Mouse (Mus musculus): Measurements from ENCODE around the gene Ldhb. TPM values are rescaled to one million over a fixed set of nuclear protein-coding genes. Genes with fewer than 3 reads are reported as not detected.

Gene Ldhb
- total and polyA plus RNA-seq, 3 experiments = not detected

GRCm38 (mm10) chr6:142462194-142462593 lies 45.6 kb downstream of the Ldhb start:
- Histone ChIP-seq H3K36me3 (replicated peaks) (no peaks in the 10 kb centered on the region), H3K9me3 (replicated peaks) (no peaks in the 10 kb centered on the region), H3K4me3 (ENCODE audit: low read depth, low read length) (no peak overlapping the region), H3K4me1 (ENCODE audit: insufficient read depth, low read depth, low read length) (no peaks in the 10 kb centered on the region), H3K27me3 (ENCODE audit: insufficient read depth, low read length) (peaks cover 2% of the 10 kb centered on the region; the same call in 1 of the 2 replicates)
- ATAC-seq (ENCODE audit: extremely low read depth, insufficient number of reproducible peaks, low FRiP score, poor library complexity, severe bottlenecking) = no peak
- no peak for DNase-seq (ENCODE audit: low spot score)
- TF ChIP-seq CTCF (IDR thresholded peaks at IDR 0.05; ENCODE audit: low read depth, low read length) (no peak), TAL1 (conservative IDR thresholded peaks at IDR 0.05; ENCODE audit: low read depth, low read length) (no peak), GATA2 (IDR thresholded peaks at IDR 0.05; ENCODE audit: borderline replicate concordance, low read depth, low read length) (no peak), GATA1 (IDR thresholded peaks at IDR 0.05; ENCODE audit: borderline replicate concordance, low read length) (no peak), POLR2AphosphoS5 (IDR thresholded peaks at IDR 0.05; ENCODE audit: insufficient replicate concordance, low read depth, low read length) (no peak)

DNA sequence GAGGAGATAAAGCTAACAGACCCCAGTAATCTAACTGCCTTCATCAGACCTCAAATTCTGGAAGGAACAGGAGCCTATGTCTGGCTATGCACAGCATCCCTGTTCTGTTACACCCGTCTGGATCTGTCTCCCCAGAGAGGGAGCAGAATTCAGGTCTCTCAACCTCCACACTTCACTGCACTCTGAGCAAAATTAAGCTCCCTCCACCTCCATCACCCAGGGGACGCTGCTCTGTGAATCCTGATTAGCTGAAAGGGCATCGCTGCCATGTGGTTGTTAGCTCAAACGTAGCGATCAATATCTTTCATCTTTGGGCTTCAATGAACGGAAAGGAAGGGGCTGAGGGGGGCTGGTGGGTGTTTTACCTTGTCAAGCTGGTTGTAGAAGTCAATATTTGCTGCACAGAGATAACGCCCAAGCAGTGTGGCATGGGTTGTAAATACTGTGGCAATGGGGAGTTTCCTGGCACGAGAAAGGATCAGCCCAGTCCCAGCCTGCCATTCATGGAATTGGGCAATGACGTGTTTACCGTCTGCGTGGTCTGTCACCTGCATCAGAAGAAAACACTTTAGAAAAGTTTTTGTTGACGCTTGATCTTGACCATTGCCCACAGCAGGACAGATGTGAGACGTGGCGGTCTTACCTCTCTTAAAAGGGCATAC lies 48.6 kb downstream of the Ldhb start:
- Histone ChIP-seq H3K27me3 (ENCODE audit: insufficient read depth, low read length) (peaks cover 4% of the 10 kb centered on the region; the same call in 1 of the 2 replicates), H3K4me1 (ENCODE audit: insufficient read depth, low read depth, low read length) (no peaks in the 10 kb centered on the region), H3K36me3 (replicated peaks) (no peaks in the 10 kb centered on the region), H3K4me3 (ENCODE audit: low read depth, low read length) (no peak overlapping the region), H3K9me3 (replicated peaks) (no peaks in the 10 kb centered on the region)
- DNase-seq (ENCODE audit: low spot score) (no peak), ATAC-seq (ENCODE audit: extremely low read depth, insufficient number of reproducible peaks, low FRiP score, poor library complexity, severe bottlenecking) (no peak)
- no peak for TF ChIP-seq GATA2 (IDR thresholded peaks at IDR 0.05; ENCODE audit: borderline replicate concordance, low read depth, low read length)

- no peak overlapping the region for H3K4me3 ChIP-seq (ENCODE audit: low read depth, low read length)
- peaks cover 4% of the 10 kb centered on the region; the same call in 1 of the 2 replicates for H3K27me3 ChIP-seq (ENCODE audit: insufficient read depth, low read length)
- H3K9me3 ChIP-seq (replicated peaks) = no peaks in the 10 kb centered on the region
- DNase-seq (ENCODE audit: low spot score) = no peak
- no peaks in the 10 kb centered on the region for H3K36me3 ChIP-seq (replicated peaks)
- no peaks in the 10 kb centered on the region for H3K4me1 ChIP-seq (ENCODE audit: insufficient read depth, low read depth, low read length)
- TF ChIP-seq GATA2 (IDR thresholded peaks at IDR 0.05; ENCODE audit: borderline replicate concordance, low read depth, low read length) (no peak), TAL1 (conservative IDR thresholded peaks at IDR 0.05; ENCODE audit: low read depth, low read length) (no peak), POLR2AphosphoS5 (IDR thresholded peaks at IDR 0.05; ENCODE audit: insufficient replicate concordance, low read depth, low read length) (no peak), CTCF (IDR thresholded peaks at IDR 0.05; ENCODE audit: low read depth, low read length) (no peak), GATA1 (IDR thresholded peaks at IDR 0.05; ENCODE audit: borderline replicate concordance, low read length) (no peak)
- ATAC-seq (ENCODE audit: extremely low read depth, insufficient number of reproducible peaks, low FRiP score, poor library complexity, severe bottlenecking) = no peak
Measured at GRCm38 (mm10) chr6:142458010-142458409, 49.7 kb downstream of the Ldhb start.

DNA sequence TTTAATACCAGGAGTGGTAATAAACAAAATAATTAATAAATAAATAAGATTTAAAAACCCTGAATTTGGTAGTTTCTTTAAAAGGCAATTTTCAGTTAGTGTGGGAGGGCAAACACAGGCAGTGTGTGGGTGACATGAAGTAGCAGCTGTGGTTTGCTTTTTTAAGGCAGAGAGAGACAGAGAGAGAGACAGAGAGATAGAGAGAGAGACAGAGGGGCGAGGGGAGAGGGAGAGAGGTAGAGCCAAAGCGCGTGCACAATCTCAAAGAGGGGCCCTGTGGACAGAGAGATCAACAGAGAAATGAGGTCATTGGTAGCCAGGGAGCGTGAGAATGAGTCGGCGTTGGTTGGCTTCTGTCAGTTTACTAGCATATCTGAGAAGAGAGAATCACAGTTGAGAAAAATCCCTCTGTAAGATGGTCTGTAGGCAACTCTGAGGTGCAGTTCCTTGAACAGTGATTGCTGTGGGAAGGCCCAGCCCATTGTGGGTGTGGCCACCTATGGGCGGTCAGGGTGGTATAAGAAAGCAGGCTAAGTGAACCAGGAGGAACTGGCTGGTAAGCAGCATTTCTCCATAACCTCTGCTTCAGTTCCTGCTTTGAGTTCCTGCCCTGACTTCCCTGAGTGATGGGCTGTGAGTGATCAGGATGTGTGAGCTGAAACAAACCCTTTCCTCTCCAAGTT lies 52.3 kb downstream of the Ldhb start:
- DNase-seq (ENCODE audit: low spot score) (no peak), ATAC-seq (ENCODE audit: extremely low read depth, insufficient number of reproducible peaks, low FRiP score, poor library complexity, severe bottlenecking) (no peak)
- Histone ChIP-seq H3K9me3 (replicated peaks) (no peaks in the 10 kb centered on the region), H3K36me3 (replicated peaks) (no peaks in the 10 kb centered on the region), H3K27me3 (ENCODE audit: insufficient read depth, low read length) (peaks cover 4% of the 10 kb centered on the region), H3K4me3 (ENCODE audit: low read depth, low read length) (no peak overlapping the region), H3K4me1 (ENCODE audit: insufficient read depth, low read depth, low read length) (no peaks in the 10 kb centered on the region)
- TF ChIP-seq GATA2 (IDR thresholded peaks at IDR 0.05; ENCODE audit: borderline replicate concordance, low read depth, low read length) (no peak), GATA1 (IDR thresholded peaks at IDR 0.05; ENCODE audit: borderline replicate concordance, low read length) (no peak), TAL1 (conservative IDR thresholded peaks at IDR 0.05; ENCODE audit: low read depth, low read length) (no peak), CTCF (IDR thresholded peaks at IDR 0.05; ENCODE audit: low read depth, low read length) (no peak), POLR2AphosphoS5 (IDR thresholded peaks at IDR 0.05; ENCODE audit: insufficient replicate concordance, low read depth, low read length) (no peak)

DNA sequence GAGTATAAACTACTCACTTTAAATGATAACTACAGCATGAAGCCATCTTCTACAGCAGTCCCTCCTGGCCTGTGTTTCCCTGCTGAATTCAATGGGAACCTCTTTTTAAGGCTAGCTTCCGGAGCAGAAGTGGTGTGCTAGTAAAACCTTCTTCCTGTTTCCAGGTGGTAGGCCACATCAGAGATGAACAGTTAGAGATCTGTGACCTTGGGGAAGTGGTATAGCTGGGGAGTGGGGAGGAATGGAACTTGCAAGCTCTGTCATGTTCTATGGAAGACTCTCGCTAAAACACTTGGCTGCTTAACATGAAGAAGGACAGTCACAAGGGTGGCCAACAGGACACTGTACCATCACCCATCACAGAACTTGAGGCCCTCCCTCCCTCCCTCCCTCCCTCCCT lies 54.4 kb downstream of the Ldhb start:
- Histone ChIP-seq H3K36me3 (replicated peaks) (no peaks in the 10 kb centered on the region), H3K27me3 (ENCODE audit: insufficient read depth, low read length) (peaks cover 3% of the 10 kb centered on the region), H3K4me3 (ENCODE audit: low read depth, low read length) (no peak overlapping the region), H3K4me1 (ENCODE audit: insufficient read depth, low read depth, low read length) (no peaks in the 10 kb centered on the region), H3K9me3 (replicated peaks) (no peaks in the 10 kb centered on the region)
- ATAC-seq (ENCODE audit: extremely low read depth, insufficient number of reproducible peaks, low FRiP score, poor library complexity, severe bottlenecking) = no peak
- no peak for DNase-seq (ENCODE audit: low spot score)
- TF ChIP-seq TAL1 (conservative IDR thresholded peaks at IDR 0.05; ENCODE audit: low read depth, low read length) = no peak
- no peak for TF ChIP-seq CTCF (IDR thresholded peaks at IDR 0.05; ENCODE audit: low read depth, low read length)
- no peak for TF ChIP-seq GATA2 (IDR thresholded peaks at IDR 0.05; ENCODE audit: borderline replicate concordance, low read depth, low read length)
- TF ChIP-seq GATA1 (IDR thresholded peaks at IDR 0.05; ENCODE audit: borderline replicate concordance, low read length) = no peak
- no peak for TF ChIP-seq POLR2AphosphoS5 (IDR thresholded peaks at IDR 0.05; ENCODE audit: insufficient replicate concordance, low read depth, low read length)

GRCm38 (mm10) chr6:142451381-142451780 lies 56.4 kb downstream of the Ldhb start:
- H3K4me1 ChIP-seq (ENCODE audit: insufficient read depth, low read depth, low read length) = no peaks in the 10 kb centered on the region
- no peak for DNase-seq (ENCODE audit: low spot score)
- H3K4me3 ChIP-seq (ENCODE audit: low read depth, low read length) = no peak overlapping the region
- TF ChIP-seq GATA2 (IDR thresholded peaks at IDR 0.05; ENCODE audit: borderline replicate concordance, low read depth, low read length) (no peak), POLR2AphosphoS5 (IDR thresholded peaks at IDR 0.05; ENCODE audit: insufficient replicate concordance, low read depth, low read length) (no peak), CTCF (IDR thresholded peaks at IDR 0.05; ENCODE audit: low read depth, low read length) (no peak), TAL1 (conservative IDR thresholded peaks at IDR 0.05; ENCODE audit: low read depth, low read length) (no peak), GATA1 (IDR thresholded peaks at IDR 0.05; ENCODE audit: borderline replicate concordance, low read length) (no peak)
- H3K27me3 ChIP-seq (ENCODE audit: insufficient read depth, low read length) = peaks cover 3% of the 10 kb centered on the region
- no peaks in the 10 kb centered on the region for H3K9me3 ChIP-seq (replicated peaks)
- no peak for ATAC-seq (ENCODE audit: extremely low read depth, insufficient number of reproducible peaks, low FRiP score, poor library complexity, severe bottlenecking)
- H3K36me3 ChIP-seq (replicated peaks) = no peaks in the 10 kb centered on the region

Other genes starting within 250 kb of the Ldhb start
- gene Iapp, start 209.5 kb downstream of the Ldhb start, total RNA-seq (2014; fragmentation: Nextera tagmentation) = not detected in 2 replicates
- not detected in 2 replicates for gene Iapp, start 209.5 kb downstream of the Ldhb start, total RNA-seq (2017)
- not detected in 2 replicates for gene Iapp, start 209.5 kb downstream of the Ldhb start, polyA plus RNA-seq (2012)
- gene Slco1a5, start 185.0 kb downstream of the Ldhb start, total RNA-seq (2014; fragmentation: Nextera tagmentation) = not detected in 2 replicates
- 0.05 TPM in 1 of 2 replicates, not detected in the other for gene Slco1a5, start 185.0 kb downstream of the Ldhb start, total RNA-seq (2017)
- gene Slco1a5, start 185.0 kb downstream of the Ldhb start, polyA plus RNA-seq (2012) = not detected in 2 replicates
- gene Pyroxd1, start 162.3 kb downstream of the Ldhb start, total RNA-seq (2014; fragmentation: Nextera tagmentation) = 10.9 and 14.9 TPM in 2 replicates
- 18.2 and 18.8 TPM in 2 replicates for gene Pyroxd1, start 162.3 kb downstream of the Ldhb start, total RNA-seq (2017)
- gene Pyroxd1, start 162.3 kb downstream of the Ldhb start, polyA plus RNA-seq (2012) = 2.0 and 2.3 TPM in 2 replicates
- gene Recql, start 120.9 kb downstream of the Ldhb start, total RNA-seq (2014; fragmentation: Nextera tagmentation) = 52.1 and 81.1 TPM in 2 replicates
- 49.5 and 50.5 TPM in 2 replicates for gene Recql, start 120.9 kb downstream of the Ldhb start, total RNA-seq (2017)
- 1.2 and 1.5 TPM in 2 replicates for gene Recql, start 120.9 kb downstream of the Ldhb start, polyA plus RNA-seq (2012)
- gene Golt1b, start 120.7 kb downstream of the Ldhb start, total RNA-seq (2014; fragmentation: Nextera tagmentation) = 31.2 and 33.6 TPM in 2 replicates
- 45.9 and 51.2 TPM in 2 replicates for gene Golt1b, start 120.7 kb downstream of the Ldhb start, total RNA-seq (2017)
- 13.1 and 15.7 TPM in 2 replicates for gene Golt1b, start 120.7 kb downstream of the Ldhb start, polyA plus RNA-seq (2012)
- gene Spx, start 94.5 kb downstream of the Ldhb start, total RNA-seq (2014; fragmentation: Nextera tagmentation) = not detected in 2 replicates
- gene Spx, start 94.5 kb downstream of the Ldhb start, total RNA-seq (2017) = 0.11 TPM in 1 of 2 replicates, not detected in the other
- gene Spx, start 94.5 kb downstream of the Ldhb start, polyA plus RNA-seq (2012) = not detected in 2 replicates
- gene Gys2, start 34.8 kb downstream of the Ldhb start, total RNA-seq (2014; fragmentation: Nextera tagmentation) = not detected in 2 replicates
- gene Gys2, start 34.8 kb downstream of the Ldhb start, total RNA-seq (2017) = not detected in 2 replicates
- gene Gys2, start 34.8 kb downstream of the Ldhb start, polyA plus RNA-seq (2012) = not detected in 2 replicates
- gene Kcnj8, start 63.7 kb upstream of the Ldhb start, total RNA-seq (2014; fragmentation: Nextera tagmentation) = not detected in 2 replicates
- gene Kcnj8, start 63.7 kb upstream of the Ldhb start, total RNA-seq (2017) = 0.16 TPM in 1 of 2 replicates, not detected in the other
- not detected in 2 replicates for gene Kcnj8, start 63.7 kb upstream of the Ldhb start, polyA plus RNA-seq (2012)
- gene Abcc9, start 194.4 kb upstream of the Ldhb start, total RNA-seq (2014; fragmentation: Nextera tagmentation) = not detected in 2 replicates
- 0.12 and 0.27 TPM in 2 replicates for gene Abcc9, start 194.4 kb upstream of the Ldhb start, total RNA-seq (2017)
- not detected in 2 replicates for gene Abcc9, start 194.4 kb upstream of the Ldhb start, polyA plus RNA-seq (2012)
- 55.3 and 76.0 TPM in 2 replicates for gene Cmas, start 248.7 kb upstream of the Ldhb start, total RNA-seq (2014; fragmentation: Nextera tagmentation)
- 79.6 and 80.6 TPM in 2 replicates for gene Cmas, start 248.7 kb upstream of the Ldhb start, total RNA-seq (2017)
- gene Cmas, start 248.7 kb upstream of the Ldhb start, polyA plus RNA-seq (2012) = 53.2 and 79.0 TPM in 2 replicates